Mouse (Mus musculus): ENCODE results near the gene Dpp6. TPM values are rescaled to one million over a fixed set of nuclear protein-coding genes. Genes with fewer than 3 reads are reported as not detected.

The Dpp6 gene
- total RNA-seq, 2 experiments from 2014 or later = 4.3 to 5.5 TPM

DNA sequence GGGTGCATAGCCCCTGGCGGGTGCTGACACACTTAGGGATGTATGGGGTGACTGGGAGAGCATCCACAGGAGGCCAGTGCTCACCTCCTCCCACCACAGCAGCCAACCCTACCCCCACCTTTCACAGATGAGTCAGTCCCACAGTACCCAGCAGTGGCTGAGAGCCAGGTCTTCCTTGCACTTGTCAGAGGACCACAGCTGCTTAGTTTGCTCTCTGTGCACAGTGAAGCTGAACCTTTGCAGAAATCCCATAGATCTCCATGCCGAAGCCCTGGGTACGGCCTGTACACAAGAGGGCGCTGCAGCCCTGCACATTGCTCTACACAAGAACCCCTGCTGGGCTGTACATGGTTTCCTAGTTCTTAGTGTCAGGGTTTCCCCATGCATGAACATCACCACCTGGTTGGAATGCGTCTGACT is 860.3 kb downstream of the Dpp6 start:
- peak; percentile 23 for DNase-seq

GRCm38 (mm10) chr5:27679151-27679550 is 862.1 kb downstream of the Dpp6 start:
- DNase-seq = no peak

GRCm38 (mm10) chr5:27680476-27680875 is 863.5 kb downstream of the Dpp6 start:
- DNase-seq = peak; percentile 9

DNA sequence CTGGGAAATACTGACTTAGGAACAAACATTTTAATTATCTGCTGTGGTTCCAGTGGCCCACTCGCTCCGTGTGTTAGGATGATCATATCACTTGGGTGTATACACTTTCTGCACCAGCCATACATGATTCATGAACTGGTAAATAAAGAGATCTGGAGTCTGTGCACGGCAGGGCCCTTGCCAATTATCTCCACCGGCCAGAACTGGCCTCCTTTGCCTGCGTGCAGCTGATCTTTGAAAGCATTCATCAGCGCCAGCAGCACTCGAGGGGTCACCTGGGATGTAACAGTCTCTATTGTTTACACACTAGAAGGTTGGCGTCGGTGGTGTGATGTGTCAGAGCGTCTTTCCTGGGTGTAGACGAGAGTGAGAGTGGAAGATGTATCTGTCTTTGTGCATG is 868.2 kb downstream of the Dpp6 start:
- DNase-seq = no peak

GRCm38 (mm10) chr5:27685923-27686322 is 868.9 kb downstream of the Dpp6 start:
- no peak for DNase-seq

DNA sequence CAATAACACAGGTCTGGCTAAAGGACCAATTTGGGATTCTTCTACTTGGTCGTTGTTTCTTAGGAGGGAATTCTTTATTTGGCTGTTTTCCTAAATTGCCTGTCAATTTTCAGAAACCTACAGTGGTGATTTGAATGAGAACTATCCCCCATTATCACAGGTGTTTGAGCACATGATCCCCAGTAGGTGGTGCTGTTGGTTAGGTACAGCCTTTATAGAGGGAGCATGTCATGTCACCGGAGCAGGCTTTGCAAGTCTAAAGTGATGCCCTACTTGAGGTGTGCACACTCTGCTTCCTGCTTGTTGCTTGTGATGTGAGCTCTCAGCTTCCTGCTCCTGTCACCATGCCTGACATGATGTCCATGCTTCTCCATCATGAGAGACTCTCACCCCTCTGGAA is 870.3 kb downstream of the Dpp6 start:
- DNase-seq = no peak

DNA sequence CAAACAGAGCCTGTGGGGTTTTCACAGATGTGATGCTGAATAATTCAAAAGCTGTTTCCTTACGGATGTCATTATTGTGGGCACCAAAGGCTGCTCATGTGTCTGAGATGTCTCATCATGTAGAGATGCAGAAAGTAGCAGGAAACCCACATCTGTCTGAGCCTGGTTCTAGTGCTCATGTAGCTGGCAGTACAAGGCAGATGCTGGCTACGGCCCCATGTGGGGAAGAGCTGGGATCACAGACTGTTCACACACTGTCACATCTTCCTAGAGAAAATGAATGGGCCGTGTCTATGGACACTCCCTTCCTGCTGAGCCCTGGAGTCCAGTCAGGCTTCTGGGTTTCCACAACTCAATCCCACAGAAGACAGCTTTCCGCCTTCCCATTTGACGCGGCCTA is 885.5 kb downstream of the Dpp6 start:
- no peak for DNase-seq

DNA sequence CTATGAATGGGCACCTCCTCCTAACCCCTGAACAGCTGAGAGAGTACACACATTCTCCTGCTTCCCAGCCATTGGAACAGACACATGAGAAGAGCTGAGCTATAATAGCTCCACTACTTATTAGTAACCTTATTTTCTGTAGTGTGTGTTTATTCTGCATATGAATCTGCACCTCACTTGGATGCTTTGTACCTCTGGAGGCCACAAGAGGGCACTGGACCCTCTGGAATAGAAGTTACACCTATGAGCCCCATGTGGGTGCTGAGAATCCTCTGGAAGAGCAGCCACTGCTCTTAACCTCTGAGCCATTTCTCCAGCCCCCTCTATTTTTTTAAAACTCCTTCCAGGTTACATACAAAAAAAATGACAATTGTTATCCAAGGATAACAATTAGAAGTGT is 888.0 kb downstream of the Dpp6 start:
- DNase-seq = no peak

- DNase-seq = no peak
Observed at GRCm38 (mm10) chr5:27706551-27706950, 889.5 kb downstream of the Dpp6 start.

DNA sequence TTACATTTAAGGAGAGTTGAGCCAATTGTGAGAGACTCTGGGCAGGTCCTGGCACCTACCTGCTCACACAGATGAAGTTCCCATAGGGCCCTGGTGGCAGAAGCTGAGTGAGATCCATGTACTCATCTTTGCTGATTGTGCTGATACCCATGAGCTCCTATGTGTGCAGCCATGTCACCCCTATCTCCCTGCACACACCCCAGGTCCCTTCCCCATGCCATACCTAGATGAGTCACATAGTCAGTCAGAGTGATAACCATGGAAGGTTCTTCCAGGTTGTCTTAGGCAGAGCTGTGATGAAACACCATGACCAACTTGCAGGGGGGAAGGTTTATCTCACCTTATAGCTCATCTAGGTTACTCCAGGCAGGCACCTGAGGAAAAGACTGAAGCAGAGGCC is 890.3 kb downstream of the Dpp6 start:
- DNase-seq = no peak

DNA sequence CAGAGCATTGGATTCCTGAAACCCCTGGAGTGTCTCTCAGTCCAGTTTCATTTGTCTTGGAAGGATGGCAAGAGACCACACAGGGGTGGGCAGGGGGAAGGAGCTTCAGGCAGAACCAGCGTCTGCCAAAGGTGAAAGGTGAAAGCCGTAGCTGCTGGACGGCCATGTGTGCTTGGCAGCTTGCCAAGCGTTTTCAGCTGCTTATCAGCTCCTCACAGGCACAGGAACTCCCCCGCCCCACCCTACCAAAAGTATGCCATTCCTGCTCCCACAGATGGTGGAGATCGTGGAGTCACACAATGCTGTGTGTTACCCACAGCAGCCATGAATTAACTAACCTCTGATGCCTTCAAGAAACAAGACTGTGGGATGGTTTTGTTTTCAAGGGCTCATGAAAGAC is 891.2 kb downstream of the Dpp6 start:
- DNase-seq = no peak

GRCm38 (mm10) chr5:27711461-27712192 is 894.6 kb downstream of the Dpp6 start:
- no peak for DNase-seq

- no peak for DNase-seq
Observed at GRCm38 (mm10) chr5:27714356-27714755, 897.4 kb downstream of the Dpp6 start.

GRCm38 (mm10) chr5:27716026-27716425 is 899.0 kb downstream of the Dpp6 start:
- DNase-seq = no peak

GRCm38 (mm10) chr5:27717301-27717700 is 900.3 kb downstream of the Dpp6 start:
- no peak for DNase-seq

DNA sequence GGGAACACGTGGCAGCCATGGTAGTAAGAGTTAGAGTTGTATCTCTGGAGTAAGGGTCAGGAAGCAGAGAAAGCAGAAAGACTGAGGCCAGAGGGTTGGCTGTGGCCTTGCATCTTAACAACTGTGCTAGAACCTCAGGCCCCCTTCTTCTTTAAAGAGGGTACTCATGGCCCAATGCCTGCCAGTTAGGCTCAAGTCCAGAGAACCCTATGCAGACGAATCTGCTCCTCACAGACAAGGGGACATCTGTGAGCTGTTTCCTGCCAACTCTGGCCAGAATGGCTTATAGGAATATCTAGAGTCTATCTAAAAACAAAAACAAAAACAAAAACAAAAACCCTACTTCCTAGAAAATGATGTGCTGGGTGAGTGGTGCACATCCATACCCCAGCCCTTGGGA is 902.3 kb downstream of the Dpp6 start:
- DNase-seq = no peak

DNA sequence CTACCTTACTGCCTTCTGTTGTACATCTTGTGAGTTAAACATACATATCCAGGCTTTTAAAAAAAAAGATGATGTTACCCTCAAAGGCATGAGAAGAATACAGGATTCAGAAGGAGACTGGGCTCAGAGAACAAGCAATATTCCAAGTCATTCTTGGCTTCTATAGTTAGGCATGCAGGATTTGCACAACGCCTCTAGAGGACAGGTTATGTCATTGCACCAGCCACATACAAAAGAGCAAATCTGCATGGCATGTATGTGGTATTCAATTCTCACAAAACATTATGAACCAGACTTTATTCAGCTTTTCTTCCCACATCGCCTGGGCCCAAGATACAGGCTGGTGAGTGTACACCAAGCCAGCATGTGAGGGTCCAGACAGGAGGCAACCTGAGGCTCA is 907.5 kb downstream of the Dpp6 start:
- no peak for DNase-seq

DNA sequence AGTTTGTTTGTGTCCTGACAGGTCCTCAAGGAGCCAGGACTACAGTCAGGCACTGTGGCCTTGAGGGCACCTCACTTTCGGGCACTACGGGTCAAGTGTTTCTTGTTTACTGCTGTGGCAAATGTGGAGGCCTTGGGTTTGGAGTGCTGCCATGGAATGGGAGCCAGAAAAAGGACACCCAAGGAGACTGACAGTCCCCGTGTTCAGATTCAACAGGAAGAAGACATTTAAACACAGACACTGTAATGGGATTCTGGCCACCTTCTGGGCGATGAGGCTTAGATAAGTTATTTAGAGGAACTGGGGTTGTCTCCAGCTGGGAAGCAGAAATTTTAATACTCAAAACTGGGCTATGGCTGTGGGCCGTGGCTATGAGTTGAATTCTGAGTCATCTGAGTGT is 913.7 kb downstream of the Dpp6 start:
- peak; percentile 25 for DNase-seq

DNA sequence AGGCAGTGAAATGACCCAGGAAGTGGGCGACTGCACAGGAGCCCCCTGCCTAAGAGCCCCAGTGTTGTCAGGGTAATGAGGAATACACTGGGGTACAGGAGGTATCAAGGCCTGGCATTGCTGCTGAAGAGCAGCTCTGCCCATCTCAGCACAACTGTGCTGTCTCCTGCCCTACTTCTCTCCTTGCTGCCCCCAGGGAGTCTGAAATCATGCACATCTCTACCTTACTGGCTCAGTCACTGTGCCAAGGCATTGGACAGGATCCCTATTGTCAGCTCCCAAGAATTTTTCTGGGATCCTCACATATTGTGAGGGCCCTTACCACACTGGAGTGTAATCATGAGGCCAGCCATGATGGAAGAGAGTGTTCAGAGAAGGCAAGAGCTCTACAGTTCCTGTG is 914.4 kb downstream of the Dpp6 start:
- DNase-seq = no peak

- no peak for DNase-seq
Observed at GRCm38 (mm10) chr5:27732288-27732868, 915.4 kb downstream of the Dpp6 start.

DNA sequence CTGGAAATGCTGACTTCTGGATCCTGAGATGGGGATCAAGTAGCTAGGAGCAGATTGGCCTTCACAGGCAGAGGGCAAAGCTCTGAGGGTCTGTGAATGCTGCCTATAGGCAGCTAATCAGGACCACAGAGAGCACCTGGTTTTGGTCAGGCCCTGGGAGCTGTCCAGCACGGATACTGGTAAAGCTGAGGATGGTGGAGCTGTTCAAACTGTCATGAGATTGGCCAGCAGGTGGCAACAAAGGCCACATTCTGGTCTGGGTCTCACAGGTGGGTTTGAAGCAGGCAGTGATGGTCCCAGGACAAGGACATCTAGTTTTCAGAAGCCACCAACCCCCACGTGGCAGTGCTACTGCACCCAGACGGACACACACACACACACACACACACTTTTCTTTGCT is 920.2 kb downstream of the Dpp6 start:
- peak; percentile 26 for DNase-seq

- no peak for DNase-seq
Observed at GRCm38 (mm10) chr5:27739216-27739615, 922.2 kb downstream of the Dpp6 start.

GRCm38 (mm10) chr5:27744944-27745343 is 927.9 kb downstream of the Dpp6 start:
- no peak for DNase-seq

DNA sequence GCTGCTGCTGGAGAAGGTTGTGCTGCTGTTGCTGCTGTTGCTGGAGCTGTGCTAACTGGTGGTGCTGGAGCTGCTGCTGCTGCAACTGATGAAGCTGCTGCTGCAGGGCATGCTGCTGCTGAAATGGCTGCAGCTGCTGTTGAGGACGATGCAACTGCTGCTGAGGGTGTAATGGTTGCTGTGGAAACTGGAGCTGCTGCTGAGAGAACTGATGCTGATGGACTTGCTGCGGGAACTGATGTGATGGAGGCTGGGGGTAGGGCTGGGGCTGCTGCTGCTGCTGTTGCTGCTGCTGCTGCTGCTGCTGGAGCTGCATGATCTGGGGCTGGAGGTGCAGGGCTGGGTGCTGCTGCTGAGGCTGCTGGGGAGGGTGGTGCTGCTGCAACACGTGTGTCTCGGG is 948.8 kb downstream of the Dpp6 start:
- no peak for DNase-seq

Measured in gastrocnemius, postnatal 10 days (tissue).